Mouse (Mus musculus) forebrain, embryonic 11.5 days (tissue): ENCODE data around the gene Abcb11. TPM values are rescaled to one million over a fixed set of nuclear protein-coding genes. Genes with fewer than 3 reads are reported as not detected.

Experiments
- ATAC-seq: fragments of 200-750 bp; cut with Nextera tagmentation; replicated peaks from 2 replicates; pipeline ENCODE4 v1.8.0; 2017; ENCODE audit warnings: moderate TSS enrichment; ENCODE audit not compliant: low FRiP score
- DNase-seq: peaks from one replicate; pipeline ENCODE4 v3.0.0-alpha.2; 2017; ENCODE audit warnings: low spot score
- H3K27ac ChIP-seq: fragments of 300-500 bp; sonication (generic); 2 replicates; pipeline ENCODE4 v1.5.1; 2014; ENCODE audit warnings: low read depth, low read length
- H3K27me3 ChIP-seq: fragments of 300-500 bp; sonication (generic); 2 replicates; pipeline ENCODE4 v1.6.1; 2014; ENCODE audit warnings: mild to moderate bottlenecking, low read length, mixed read lengths; ENCODE audit not compliant: control insufficient read depth, insufficient read depth
- H3K36me3 ChIP-seq: fragments of 300-500 bp; sonication (generic); 2 replicates; pipeline ENCODE4 v1.6.1; 2014; ENCODE audit warnings: mild to moderate bottlenecking, low read length, moderate library complexity, mixed read lengths; ENCODE audit not compliant: control insufficient read depth, insufficient read depth
- H3K4me1 ChIP-seq: fragments of 300-500 bp; sonication (generic); replicated peaks from 2 replicates; pipeline ENCODE4 v1.6.1; 2014; ENCODE audit warnings: low read length, mixed read lengths; ENCODE audit not compliant: control insufficient read depth, insufficient read depth
- H3K4me2 ChIP-seq: fragments of 300-500 bp; sonication (generic); 2 replicates; pipeline ENCODE4 v1.6.1; 2014; ENCODE audit warnings: low read depth, mild to moderate bottlenecking, low read length, moderate library complexity, mixed read lengths; ENCODE audit not compliant: severe bottlenecking
- H3K4me3 ChIP-seq: fragments of 300-500 bp; sonication (generic); 2 replicates; pipeline ENCODE4 v1.5.1; 2014; ENCODE audit warnings: low read depth, low read length
- H3K9ac ChIP-seq: fragments of 300-500 bp; sonication (generic); 2 replicates; pipeline ENCODE4 v1.6.1; 2014; ENCODE audit warnings: low read length
- H3K9me3 ChIP-seq: fragments of 300-500 bp; sonication (generic); 2 replicates; pipeline ENCODE4 v1.6.1; 2016; ENCODE audit warnings: low read length, mixed read lengths; ENCODE audit not compliant: control insufficient read depth
- WGBS: fragments of 180-500 bp; shearing (Covaris S2); extraction: QIAGEN DNeasy Blood & Tissue Kit; methylation state at CpG from one replicate; pipeline ENCODE4 v1.1.7; 2014; 5-methylcytosine and 5-hydroxymethylcytosine counted together
- polyA plus RNA-seq: library from polyadenylated mRNA; unstranded; fragments of >200 nt; fragmentation: Nextera tagmentation; extraction: Ambion mirVana; gene quantifications from 2 replicates; pipeline ENCODE4 v1.2.1, GENCODE M21; 2014

Gene Abcb11
- polyA plus RNA-seq = not detected in 2 replicates

DNA sequence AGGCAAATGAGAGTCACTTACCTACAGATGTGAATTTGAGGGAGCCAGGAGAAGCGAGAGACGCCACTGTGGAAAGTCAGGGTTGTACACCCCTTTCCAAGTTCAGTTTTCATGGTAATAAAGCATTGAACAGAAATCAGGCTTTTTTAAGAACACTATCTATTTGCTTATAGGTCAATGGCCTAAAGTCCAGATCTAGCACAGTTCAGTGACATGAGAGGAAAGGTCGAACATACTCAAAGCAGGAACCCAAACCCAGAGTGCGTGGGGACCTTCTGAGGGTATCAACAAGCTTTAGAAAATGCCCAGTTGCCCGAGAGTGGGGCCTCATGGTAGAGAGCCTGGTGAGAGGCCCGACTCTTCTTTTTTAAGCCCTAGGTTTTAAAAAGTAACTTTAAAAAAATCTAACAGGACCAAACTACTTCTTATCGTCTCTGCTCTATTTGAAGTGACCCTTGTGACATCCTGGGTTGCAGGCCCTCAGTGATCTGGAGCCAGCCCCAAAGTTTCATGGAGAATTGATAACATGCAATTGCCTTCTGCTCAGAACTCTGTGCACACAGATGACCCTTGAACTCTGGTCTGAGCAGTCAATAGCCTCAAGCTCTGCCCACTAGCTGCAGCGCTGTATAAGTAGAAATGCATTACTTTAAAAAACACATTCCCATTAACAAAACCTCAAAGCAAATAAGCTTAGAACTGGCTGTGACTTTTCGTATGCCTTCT is at the start of gene Abcb11:
Abcb11 (minus strand) TSS at position 121 of the 726 bp plus-strand sequence.
- Histone ChIP-seq H3K36me3 (no peaks in the 10 kb centered on the region), H3K4me1 (no peaks in the 10 kb centered on the region), H3K9ac (no peak within 1 kb of the TSS), H3K9me3 (no peaks in the 10 kb centered on the region), H3K4me2 (no peak within 1 kb of the TSS), H3K27me3 (no peaks in the 10 kb centered on the region), H3K27ac (no peak within 1 kb of the TSS), H3K4me3 (no peak within 1 kb of the TSS)
- 90% methylated on average over 9 of the region's 9 CpGs for WGBS
- DNase-seq = no peak
- ATAC-seq = no peak

DNA sequence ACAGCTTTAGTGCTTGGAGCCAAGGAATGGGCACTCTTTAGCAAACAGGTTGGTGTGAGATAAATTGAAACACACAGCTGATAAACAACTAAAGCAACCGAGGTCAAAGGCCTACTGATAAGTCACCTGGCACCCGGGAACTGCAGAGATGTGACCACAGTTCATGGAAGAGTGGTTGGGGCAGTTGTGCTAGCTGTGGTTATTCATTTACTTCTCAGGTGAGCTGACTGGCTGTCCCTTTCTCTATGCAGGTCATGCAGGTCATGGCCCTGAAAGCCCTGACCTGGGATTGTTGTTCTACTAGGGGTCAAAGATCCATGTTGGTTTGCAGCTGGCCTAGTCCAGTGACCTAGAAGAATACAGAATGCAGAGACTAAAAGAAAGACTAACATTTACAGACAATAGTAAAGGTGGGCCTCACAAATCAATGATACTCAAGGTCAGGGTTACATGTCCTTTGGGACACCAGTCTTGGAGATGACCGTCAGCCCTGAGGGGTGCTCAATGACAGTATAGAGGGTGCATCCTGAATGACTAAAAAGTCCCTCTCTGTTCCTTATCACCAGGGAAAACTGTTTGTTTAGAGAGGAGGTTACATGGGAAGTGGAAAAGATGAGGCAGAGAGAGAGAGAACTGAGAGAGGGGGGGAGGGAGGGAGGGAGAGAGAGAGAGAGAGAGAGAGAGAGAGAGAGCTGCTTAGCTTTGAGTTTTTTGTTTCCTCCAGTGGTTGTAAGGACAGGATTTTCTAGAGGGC is 43.9 kb upstream of the Abcb11 start:
- Histone ChIP-seq H3K4me2 (no peak overlapping the region), H3K4me3 (no peak overlapping the region), H3K27me3 (no peaks in the 10 kb centered on the region), H3K9ac (no peak overlapping the region), H3K36me3 (no peaks in the 10 kb centered on the region), H3K4me1 (no peaks in the 10 kb centered on the region), H3K27ac (no peak overlapping the region), H3K9me3 (no peaks in the 10 kb centered on the region)
- DNase-seq = no peak
- ATAC-seq = no peak
- 83% methylated on average over 3 of the region's 3 CpGs for WGBS

DNA sequence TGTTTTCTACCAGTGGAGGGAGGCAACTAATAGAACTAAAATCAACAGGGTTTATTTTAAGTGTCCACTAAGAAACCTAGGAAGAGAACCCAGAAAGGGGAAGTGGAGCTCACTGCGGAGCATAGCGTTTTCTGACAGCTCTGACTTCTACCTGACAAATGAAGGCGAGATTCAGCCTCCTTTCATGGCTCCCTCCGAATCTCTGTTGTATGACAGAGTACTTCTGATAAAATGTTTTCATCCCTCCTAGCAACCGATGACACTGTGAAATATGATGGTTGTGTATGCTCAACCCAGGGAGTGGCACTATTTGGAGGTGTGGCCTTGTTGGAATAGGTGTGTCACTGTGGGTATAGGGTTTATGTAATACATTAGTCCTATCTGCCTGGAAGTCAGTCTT is 40.4 kb upstream of the Abcb11 start:
- Histone ChIP-seq H3K36me3 (no peaks in the 10 kb centered on the region), H3K4me1 (no peaks in the 10 kb centered on the region), H3K27ac (no peak overlapping the region), H3K4me3 (no peak overlapping the region), H3K4me2 (no peak overlapping the region), H3K9ac (no peak overlapping the region), H3K9me3 (no peaks in the 10 kb centered on the region), H3K27me3 (no peaks in the 10 kb centered on the region)
- ATAC-seq (no peak), DNase-seq (no peak)
- WGBS = 91% methylated on average over 5 of the region's 5 CpGs

DNA sequence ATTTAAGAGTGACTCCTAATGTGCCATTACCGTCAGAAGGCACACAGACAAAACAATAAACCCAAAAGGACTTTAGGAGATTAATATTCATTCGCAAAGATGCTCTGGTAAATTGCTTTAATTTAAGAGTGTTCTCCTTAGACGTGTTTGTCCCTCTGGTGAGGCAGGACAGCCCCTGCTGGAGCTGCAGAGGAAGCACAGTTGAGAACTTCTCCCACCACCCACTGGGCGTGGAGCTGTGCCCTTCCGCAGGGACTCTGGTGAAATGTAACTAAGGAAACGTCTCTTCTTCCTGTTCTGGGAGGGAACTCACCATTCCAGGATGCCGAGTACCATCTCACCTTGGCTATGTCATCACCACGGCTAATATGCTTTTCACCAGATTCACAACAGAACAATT is 39.3 kb upstream of the Abcb11 start:
- H3K27me3 ChIP-seq = no peaks in the 10 kb centered on the region
- H3K9me3 ChIP-seq = no peaks in the 10 kb centered on the region
- H3K36me3 ChIP-seq = no peaks in the 10 kb centered on the region
- no peak overlapping the region for H3K4me2 ChIP-seq
- no peak overlapping the region for H3K4me3 ChIP-seq
- ATAC-seq (no peak), DNase-seq (no peak)
- H3K27ac ChIP-seq = no peak overlapping the region
- no peak overlapping the region for H3K9ac ChIP-seq
- 59% methylated on average over 8 of the region's 8 CpGs for WGBS
- no peaks in the 10 kb centered on the region for H3K4me1 ChIP-seq

DNA sequence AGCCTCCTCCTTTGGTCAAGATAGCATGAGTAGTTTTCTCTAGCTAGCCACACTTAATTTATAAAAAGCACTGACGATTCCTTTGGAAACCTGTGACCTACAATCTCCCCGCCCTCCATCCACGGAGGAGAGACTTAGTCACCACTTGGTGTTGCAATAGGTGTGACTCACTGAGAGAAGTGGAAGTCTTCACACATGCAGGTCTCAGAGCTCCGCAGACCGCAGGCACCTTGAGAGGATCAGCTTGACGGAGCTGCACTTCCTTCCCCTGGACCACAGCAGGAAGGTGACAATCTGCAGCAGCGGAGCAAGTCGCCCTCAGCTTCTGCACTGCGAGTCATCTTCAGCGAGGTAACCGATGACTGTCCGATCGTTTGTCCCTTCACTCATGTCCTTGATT is 37.9 kb upstream of the Abcb11 start, which contains the start of gene Dhrs9:
Dhrs9 (plus strand) TSS at position 165 of the 400 bp plus-strand sequence.
- no peak for DNase-seq
- no peaks in the 10 kb centered on the region for H3K27me3 ChIP-seq
- H3K9me3 ChIP-seq = no peaks in the 10 kb centered on the region
- H3K4me3 ChIP-seq = no peak within 1 kb of the TSS
- H3K27ac ChIP-seq = no peak within 1 kb of the TSS
- no peaks in the 10 kb centered on the region for H3K36me3 ChIP-seq
- H3K9ac ChIP-seq = no peak within 1 kb of the TSS
- WGBS = 87% methylated on average over 13 of the region's 13 CpGs
- H3K4me2 ChIP-seq = no peak within 1 kb of the TSS
- H3K4me1 ChIP-seq = no peaks in the 10 kb centered on the region
- no peak for ATAC-seq

DNA sequence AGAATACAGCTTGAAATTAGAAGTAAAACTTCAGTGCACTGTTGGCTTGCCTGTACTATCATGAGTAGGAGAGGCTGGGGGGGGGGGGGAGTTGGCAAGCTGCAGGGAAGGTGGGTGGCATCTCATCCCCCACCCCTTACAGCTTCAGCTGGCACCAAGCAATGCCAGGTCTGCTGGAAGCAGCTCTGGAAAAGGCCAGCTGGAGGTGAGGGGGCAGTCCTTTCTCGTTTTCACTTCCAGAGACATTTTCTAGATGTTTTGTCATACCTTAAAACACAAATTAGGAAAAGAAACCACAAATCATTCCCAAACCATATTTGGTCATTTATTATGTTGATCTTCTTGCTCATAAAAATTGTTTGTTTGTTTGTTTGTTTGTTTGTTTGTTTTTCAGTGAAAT is 37.4 kb upstream of the Abcb11 start:
- Histone ChIP-seq H3K9ac (no peak overlapping the region), H3K27me3 (no peaks in the 10 kb centered on the region), H3K36me3 (no peaks in the 10 kb centered on the region), H3K4me3 (no peak overlapping the region), H3K9me3 (no peaks in the 10 kb centered on the region), H3K27ac (no peak overlapping the region), H3K4me2 (no peak overlapping the region), H3K4me1 (no peaks in the 10 kb centered on the region)
- DNase-seq = no peak
- 59% methylated on average over 1 of the region's 1 CpGs for WGBS
- ATAC-seq = no peak

DNA sequence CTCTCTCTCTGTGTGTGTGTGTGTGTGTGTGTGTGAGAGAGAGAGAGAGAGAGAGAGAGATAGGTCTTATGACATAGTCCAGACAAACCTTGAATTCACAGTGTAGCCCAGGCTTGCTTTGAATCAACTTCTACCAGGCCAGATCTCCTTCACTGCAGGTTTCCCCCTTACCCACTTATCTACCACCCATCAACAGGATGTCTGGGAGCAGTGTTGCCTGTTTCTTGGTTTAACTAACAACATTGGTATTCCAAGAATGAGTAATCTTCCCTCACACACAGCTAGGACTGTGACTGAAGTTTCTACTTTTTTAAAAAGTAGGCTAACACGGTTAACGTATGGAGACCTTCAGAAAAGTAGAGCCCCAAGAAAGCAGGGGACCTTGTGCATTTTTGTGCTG is 34.4 kb upstream of the Abcb11 start:
- no peaks in the 10 kb centered on the region for H3K4me1 ChIP-seq
- no peak overlapping the region for H3K9ac ChIP-seq
- ATAC-seq (no peak), DNase-seq (no peak)
- no peaks in the 10 kb centered on the region for H3K36me3 ChIP-seq
- H3K4me2 ChIP-seq = no peak overlapping the region
- H3K9me3 ChIP-seq = no peaks in the 10 kb centered on the region
- no peaks in the 10 kb centered on the region for H3K27me3 ChIP-seq
- H3K27ac ChIP-seq = no peak overlapping the region
- WGBS = 90% methylated on average over 2 of the region's 2 CpGs
- no peak overlapping the region for H3K4me3 ChIP-seq

DNA sequence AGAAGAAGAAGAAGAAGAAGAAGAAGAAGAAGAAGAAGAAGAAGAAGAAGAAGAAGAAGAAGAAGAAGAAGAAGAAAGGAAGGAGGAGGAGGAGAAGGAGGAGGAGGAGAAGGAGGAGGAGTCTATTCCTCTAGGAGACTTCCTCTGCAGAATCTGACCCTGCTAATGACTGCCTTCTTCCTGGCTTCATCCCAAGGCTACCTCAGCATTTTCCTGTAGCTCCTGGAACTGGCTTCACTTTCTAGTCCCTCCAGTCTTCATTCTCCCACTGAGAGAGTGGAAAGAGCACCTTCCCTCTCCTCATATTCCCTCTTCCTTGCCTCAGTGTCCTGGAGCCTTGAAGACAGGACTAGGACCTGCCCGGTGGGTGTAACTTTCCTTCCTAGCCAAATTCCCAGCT is 22.9 kb upstream of the Abcb11 start:
- no peaks in the 10 kb centered on the region for H3K36me3 ChIP-seq
- no peak for DNase-seq
- no peak overlapping the region for H3K27ac ChIP-seq
- WGBS = 100% methylated on average over 1 of the region's 1 CpGs
- ATAC-seq = no peak
- H3K4me2 ChIP-seq = no peak overlapping the region
- H3K27me3 ChIP-seq = no peaks in the 10 kb centered on the region
- no peaks in the 10 kb centered on the region for H3K4me1 ChIP-seq
- no peak overlapping the region for H3K9ac ChIP-seq
- H3K4me3 ChIP-seq = no peak overlapping the region
- no peaks in the 10 kb centered on the region for H3K9me3 ChIP-seq
